Mouse (Mus musculus): ENCODE measurements around the gene Mark4.

Mark4 gene

GRCm38 (mm10) chr7:19458591-19459111 is at the start of gene Mark4:
TSS of gene Mark4 (minus strand) at chr7:19458821.
- ChIA-PET POLR2A (interaction anchor here in 2 of 4 experiments (1.1 to 1.4 kb wide), 2 partner anchors 31 to 312 kb away, joined by 3 to 5 read pairs; partner anchors contain the start of gene Bcam (in 1 of the 2)), CTCF (interaction anchor here in 3 of 4 experiments (0.6 to 1.0 kb wide), 4 partner anchors 11 to 203 kb away, joined by 3 to 5 read pairs (median 3); no protein-coding TSS in a partner anchor)

- ChIA-PET POLR2A (interaction anchor here in 2 of 4 experiments (0.6 to 2.4 kb wide), 22 partner anchors 8 to 415 kb away, joined by 3 to 17 read pairs (median 3); partner anchors contain the start of genes Nkpd1 (in 2 of the 2), Exoc3l2 (in 1 of the 2) and Ppp1r37 (in 1 of the 2)), CTCF (interaction anchor here in 3 of 4 experiments (0.5 to 4.9 kb wide), 16 partner anchors 10 to 83 kb away, joined by 3 to 28 read pairs (median 4); partner anchors contain the start of gene Nkpd1 (in 2 of the 3))
Observed at GRCm38 (mm10) chr7:19507612-19507981, 49.0 kb upstream of the Mark4 start.

- POLR2A ChIA-PET = interaction anchor here in 2 of 4 experiments (0.6 to 2.4 kb wide), 19 partner anchors 8 to 414 kb away, joined by 3 to 17 read pairs (median 3); partner anchors contain the start of genes Nkpd1 (in 2 of the 2), Exoc3l2 (in 1 of the 2) and Ppp1r37 (in 1 of the 2)
Observed at GRCm38 (mm10) chr7:19506969-19507611, 48.5 kb upstream of the Mark4 start.

GRCm38 (mm10) chr7:19506326-19506725 is 47.7 kb upstream of the Mark4 start:
- POLR2A ChIA-PET = interaction anchor here (0.6 to 2.3 kb wide), 7 partner anchors 17 to 234 kb away, joined by 3 to 7 read pairs (median 4); partner anchors contain the start of gene Exoc3l2 (in 1 of the 4)
- CTCF ChIA-PET = interaction anchor here (0.5 to 4.9 kb wide), 23 partner anchors 11 to 340 kb away, joined by 3 to 28 read pairs (median 4); partner anchors contain the start of genes Nkpd1 (in 2 of the 4), Ppp1r37 (in 2 of the 4), Clasrp (in 1 of the 4) and Gipr (in 1 of the 4)

More at GRCm38 (mm10) chr7:19506969-19507611, 48.5 kb upstream of the Mark4 start:
- CTCF ChIA-PET = interaction anchor here (0.5 to 4.9 kb wide), 20 partner anchors 10 to 306 kb away, joined by 3 to 28 read pairs (median 4); partner anchors contain the start of genes Nkpd1 (in 2 of the 4), Clasrp (in 1 of the 4) and Ppp1r37 (in 1 of the 4)

DNA sequence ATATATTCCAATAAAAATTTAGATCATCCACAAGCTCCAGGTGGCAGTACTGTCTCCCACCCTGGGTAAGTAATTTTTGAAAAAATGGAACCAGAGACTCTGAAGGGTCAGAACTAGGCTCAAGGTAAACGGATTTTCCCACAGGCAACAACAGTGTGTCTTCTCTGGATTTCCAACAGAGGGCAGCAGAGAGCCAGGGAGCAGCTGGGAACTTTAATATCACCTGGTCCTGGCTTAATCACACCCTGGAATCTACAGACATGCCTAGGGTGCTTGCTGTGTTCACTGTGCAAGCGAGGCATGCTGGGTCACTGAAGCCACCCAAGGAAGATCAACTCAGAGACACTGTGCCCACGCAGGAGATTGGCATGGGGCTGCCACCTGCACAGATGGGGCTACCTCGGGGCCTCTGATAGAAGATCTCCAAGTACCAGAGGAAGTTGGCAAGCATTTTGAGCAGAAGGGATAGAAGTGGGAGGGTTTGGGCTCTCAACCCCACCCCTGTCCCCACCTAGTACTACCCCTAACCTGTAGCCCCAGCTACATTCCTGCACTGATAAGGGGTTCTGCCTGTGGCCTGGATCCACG is 45.0 kb upstream of the Mark4 start:
- ChIA-PET POLR2A (interaction anchor here in 2 of 4 experiments (0.6 to 1.4 kb wide), 3 partner anchors 14 to 123 kb away, joined by 3 to 5 read pairs (median 4); partner anchors contain the start of gene Nkpd1 (in 1 of the 2)), CTCF (interaction anchor here (0.6 to 1.8 kb wide), 38 partner anchors 10 to 166 kb away, joined by 3 to 15 read pairs (median 4); partner anchors contain the start of genes Nkpd1 (in 2 of the 4), Ppp1r37 (in 2 of the 4), Ckm (in 1 of the 4) and Clptm1 (in 1 of the 4))

- ChIA-PET POLR2A (no interaction called here), CTCF (interaction anchor here in 2 of 4 experiments (0.7 to 1.7 kb wide), 4 partner anchors 24 to 88 kb away, joined by 3 to 4 read pairs (median 4); partner anchors contain the start of gene Ppp1r37 (in 1 of the 2))
Observed at GRCm38 (mm10) chr7:19501658-19502057, 43.0 kb upstream of the Mark4 start.

DNA sequence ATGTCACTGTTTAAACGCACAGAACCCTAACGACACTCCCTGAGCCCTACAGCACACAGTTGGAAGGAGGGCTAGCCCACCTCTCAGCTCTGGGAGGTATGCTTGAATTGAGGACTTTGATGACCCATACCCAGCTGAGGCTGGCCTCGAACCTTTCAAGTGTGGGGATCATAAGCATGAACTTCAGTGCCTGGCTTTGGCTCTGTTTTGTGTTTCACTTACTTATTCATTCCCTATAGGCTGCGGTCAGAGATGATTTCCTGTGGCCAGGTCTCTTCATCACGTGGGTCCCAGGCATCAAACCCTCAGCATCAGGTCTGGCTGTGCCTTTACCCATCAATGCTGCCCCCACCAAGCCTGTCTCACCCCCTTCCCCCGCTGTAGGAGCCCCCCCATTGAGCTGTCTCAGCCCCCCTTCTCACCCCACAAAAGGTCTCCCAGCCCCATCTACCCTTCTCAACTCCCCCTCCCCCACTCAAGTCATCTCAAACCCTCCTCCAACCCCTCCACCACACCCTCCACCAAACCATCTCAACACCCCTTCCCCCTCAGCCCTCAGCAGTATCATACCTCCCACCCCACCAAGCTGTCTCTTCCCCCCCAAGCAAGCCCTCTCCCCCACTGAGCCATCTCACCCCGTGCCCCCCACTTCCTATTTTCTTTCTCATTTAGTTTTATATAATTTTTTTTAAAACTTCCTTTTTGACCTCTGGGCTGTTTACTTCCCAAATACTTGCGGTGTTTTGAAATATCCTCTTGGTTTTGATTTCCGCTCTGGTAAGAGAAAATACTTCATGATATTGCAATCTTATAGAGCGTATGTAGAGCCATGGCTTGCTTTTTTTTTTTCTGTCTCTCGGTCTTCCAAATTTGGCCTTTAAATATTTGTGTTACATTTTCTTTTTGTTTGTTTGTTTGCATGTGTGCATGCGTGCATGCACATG is 42.1 kb upstream of the Mark4 start:
- POLR2A ChIA-PET = interaction anchor here in 2 of 4 experiments (0.6 to 1.0 kb wide), 3 partner anchors 171 to 272 kb away, joined by 3 to 5 read pairs (median 3); no protein-coding TSS in a partner anchor
- CTCF ChIA-PET = interaction anchor here in 2 of 4 experiments (0.7 to 1.7 kb wide), 4 partner anchors 39 to 89 kb away, joined by 3 to 10 read pairs (median 4); partner anchors contain the start of gene Ppp1r37 (in 1 of the 2)

- ChIA-PET POLR2A (interaction anchor here in 1 of 4 experiments (1.1 kb wide), 1 partner anchor 9 kb away, joined by 3 read pairs; no protein-coding TSS in a partner anchor), CTCF (interaction anchor here in 2 of 4 experiments (0.6 to 1.0 kb wide), 2 partner anchors 66 to 99 kb away, joined by 3 to 9 read pairs; no protein-coding TSS in a partner anchor)
Observed at GRCm38 (mm10) chr7:19498326-19498725, 39.7 kb upstream of the Mark4 start.

GRCm38 (mm10) chr7:19496214-19496555 is 37.6 kb upstream of the Mark4 start:
- CTCF ChIA-PET = interaction anchor here in 1 of 4 experiments (1.0 kb wide), 1 partner anchor 35 kb away, joined by 4 read pairs; no protein-coding TSS in a partner anchor
- POLR2A ChIA-PET = interaction anchor here in 2 of 4 experiments (1.1 to 1.4 kb wide), 3 partner anchors 22 to 63 kb away, joined by 3 to 4 read pairs (median 3); no protein-coding TSS in a partner anchor

GRCm38 (mm10) chr7:19495521-19496213 is 37.0 kb upstream of the Mark4 start:
- POLR2A ChIA-PET = interaction anchor here in 2 of 4 experiments (0.7 to 1.2 kb wide), 3 partner anchors 35 to 158 kb away, joined by 3 to 4 read pairs (median 3); no protein-coding TSS in a partner anchor
- CTCF ChIA-PET = interaction anchor here in 1 of 4 experiments (1.0 to 1.3 kb wide), 2 partner anchors 34 to 53 kb away, joined by 3 to 4 read pairs; no protein-coding TSS in a partner anchor

DNA sequence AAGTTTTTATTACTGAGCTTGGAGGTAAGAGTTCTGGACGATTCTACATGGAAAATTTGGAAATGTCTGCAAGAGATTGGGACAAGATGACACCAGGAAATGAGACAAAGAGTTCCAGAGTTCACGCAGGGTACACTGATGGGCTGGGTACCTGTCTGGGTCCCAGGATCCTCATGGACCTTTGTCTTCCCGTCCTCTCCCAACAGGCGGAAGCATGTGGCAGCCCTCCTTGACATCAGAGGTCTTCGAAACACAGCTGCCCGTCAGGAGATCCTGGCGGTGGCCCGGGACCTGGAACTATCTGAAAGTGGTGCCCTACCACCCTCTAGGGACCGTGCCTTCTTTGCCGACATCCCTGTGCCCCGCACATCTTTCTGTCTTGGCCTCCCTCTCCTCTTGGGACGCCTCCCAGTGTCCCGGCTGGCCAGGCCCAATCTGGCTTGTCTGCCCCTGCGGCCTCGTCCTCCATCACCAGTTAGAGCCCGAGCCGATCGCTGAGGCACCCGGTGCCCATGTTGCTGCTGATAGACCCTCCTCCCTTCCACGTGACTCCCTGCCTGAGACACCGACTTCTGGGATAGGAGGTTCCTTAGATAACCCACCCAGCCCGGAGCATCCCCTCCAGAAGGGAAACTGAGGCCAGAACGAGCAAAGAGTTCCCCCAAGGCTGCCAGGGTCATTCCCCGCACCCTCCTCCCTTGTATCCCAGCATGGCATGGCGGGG is 36.3 kb upstream of the Mark4 start:
- CTCF ChIA-PET = interaction anchor here in 1 of 4 experiments (1.3 kb wide), 2 partner anchors 52 to 246 kb away, joined by 3 read pairs; no protein-coding TSS in a partner anchor
- POLR2A ChIA-PET = interaction anchor here in 2 of 4 experiments (0.7 to 1.2 kb wide), 3 partner anchors 36 to 159 kb away, joined by 3 to 4 read pairs (median 3); no protein-coding TSS in a partner anchor

DNA sequence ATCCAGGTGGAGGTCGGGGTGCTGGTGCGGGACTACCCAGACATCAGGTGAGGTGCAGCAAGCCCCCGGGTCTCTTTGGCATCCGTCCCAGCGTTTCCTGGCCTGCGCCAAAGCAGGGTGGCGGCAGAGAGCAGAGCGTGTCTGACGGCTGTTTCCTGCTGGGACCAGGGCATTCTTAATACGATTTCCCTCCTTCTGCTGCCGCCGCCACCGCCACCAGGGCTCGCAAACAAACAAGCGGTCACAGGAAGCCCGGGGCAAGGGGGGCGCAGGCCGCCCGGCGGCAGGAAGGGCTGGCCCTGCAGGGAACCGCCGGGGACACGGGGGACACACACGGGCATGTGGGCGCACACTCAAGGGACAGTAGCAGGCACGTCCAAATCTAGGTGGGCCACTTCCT is 33.1 kb upstream of the Mark4 start:
- ChIA-PET POLR2A (no interaction called here), CTCF (no interaction called here)

- CTCF ChIA-PET = interaction anchor here (0.5 to 2.4 kb wide), 9 partner anchors 8 to 78 kb away, joined by 3 to 8 read pairs (median 4); partner anchors contain the start of genes Mark4 (in 1 of the 4) and Nkpd1 (in 1 of the 4)
- POLR2A ChIA-PET = interaction anchor here in 3 of 4 experiments (0.5 to 1.8 kb wide), 11 partner anchors 18 to 312 kb away, joined by 3 to 6 read pairs (median 3); no protein-coding TSS in a partner anchor
Observed at GRCm38 (mm10) chr7:19489525-19489924, 30.9 kb upstream of the Mark4 start.

- POLR2A ChIA-PET = interaction anchor here in 1 of 4 experiments (1.5 kb wide), 1 partner anchor 12 kb away, joined by 3 read pairs; no protein-coding TSS in a partner anchor
- CTCF ChIA-PET = interaction anchor here in 2 of 4 experiments (0.5 to 1.5 kb wide), 3 partner anchors 54 to 81 kb away, joined by 3 to 4 read pairs (median 4); no protein-coding TSS in a partner anchor
Observed at GRCm38 (mm10) chr7:19486549-19486948, 27.9 kb upstream of the Mark4 start.

- CTCF ChIA-PET = interaction anchor here in 3 of 4 experiments (0.6 to 1.5 kb wide), 4 partner anchors 18 to 185 kb away, joined by 3 read pairs; partner anchors contain the start of gene Nkpd1 (in 1 of the 3)
- POLR2A ChIA-PET = interaction anchor here in 2 of 4 experiments (0.7 to 1.5 kb wide), 4 partner anchors 8 to 23 kb away, joined by 3 to 6 read pairs (median 4); no protein-coding TSS in a partner anchor
Observed at GRCm38 (mm10) chr7:19485488-19485887, 26.9 kb upstream of the Mark4 start.
